Mouse (Mus musculus) left cerebral cortex, adult 18-20 months (tissue): ENCODE measurements at regions not wholly inside any gene's neighbourhood (a gene's known extent, or its start where the extent isn't known, plus 50 kb on each side); places are given as distances from the start of the nearest gene placed in this dataset.

Experiments used
- DNase-seq, 2 experiments: peaks; one replicate each; pipeline ENCODE4 v3.0.0; 2021 to 2022; ENCODE audit warnings: low spot score in 2 of 2, mixed read lengths in 1 of 2

DNA sequence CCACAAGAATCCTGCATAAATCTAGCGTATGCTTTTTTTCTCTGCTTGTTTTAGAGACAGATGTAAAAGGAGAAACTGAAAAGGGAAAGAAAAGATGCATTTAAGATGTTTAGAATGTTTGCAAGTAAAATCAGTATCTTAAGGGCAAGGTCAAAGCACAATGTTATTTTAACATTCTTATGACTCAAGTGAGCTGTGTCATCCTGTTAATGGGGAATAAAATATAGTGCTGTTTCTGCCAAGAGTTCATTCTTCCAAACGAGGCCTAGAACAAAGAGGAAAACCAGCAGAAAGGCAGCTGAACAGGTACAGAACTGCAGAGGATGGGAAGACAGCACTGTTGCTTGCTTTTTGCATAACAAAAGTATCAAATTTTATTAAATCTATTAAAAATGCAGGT, 156.7 kb upstream of the Tmtc1 start:
- no peak for DNase-seq

DNA sequence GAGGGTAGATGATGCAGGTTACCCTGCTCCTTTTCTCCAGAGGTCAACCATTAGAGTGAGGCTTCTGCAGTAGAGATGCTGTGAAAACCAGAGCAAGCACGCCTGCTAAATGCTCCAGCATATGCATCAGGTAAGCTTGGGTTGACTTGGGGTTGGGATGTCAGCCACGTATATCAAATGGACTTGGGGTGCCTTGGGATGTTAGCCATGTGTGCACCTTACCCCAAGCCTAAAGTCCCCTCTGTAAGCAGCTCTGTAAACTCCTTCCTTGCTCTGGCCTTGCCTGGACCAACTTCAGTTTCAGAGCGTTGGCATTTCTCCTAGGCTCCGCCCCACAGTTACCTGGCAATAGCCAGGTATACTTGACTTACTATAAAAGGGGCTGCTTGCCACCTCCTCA, 155.3 kb upstream of the Tmtc1 start:
- no peak for DNase-seq

- DNase-seq, result peak in 1 of 2 experiments; percentile 7
Measured at GRCm38 (mm10) chr6:148598746-148599337, 154.7 kb upstream of the Tmtc1 start.

DNA sequence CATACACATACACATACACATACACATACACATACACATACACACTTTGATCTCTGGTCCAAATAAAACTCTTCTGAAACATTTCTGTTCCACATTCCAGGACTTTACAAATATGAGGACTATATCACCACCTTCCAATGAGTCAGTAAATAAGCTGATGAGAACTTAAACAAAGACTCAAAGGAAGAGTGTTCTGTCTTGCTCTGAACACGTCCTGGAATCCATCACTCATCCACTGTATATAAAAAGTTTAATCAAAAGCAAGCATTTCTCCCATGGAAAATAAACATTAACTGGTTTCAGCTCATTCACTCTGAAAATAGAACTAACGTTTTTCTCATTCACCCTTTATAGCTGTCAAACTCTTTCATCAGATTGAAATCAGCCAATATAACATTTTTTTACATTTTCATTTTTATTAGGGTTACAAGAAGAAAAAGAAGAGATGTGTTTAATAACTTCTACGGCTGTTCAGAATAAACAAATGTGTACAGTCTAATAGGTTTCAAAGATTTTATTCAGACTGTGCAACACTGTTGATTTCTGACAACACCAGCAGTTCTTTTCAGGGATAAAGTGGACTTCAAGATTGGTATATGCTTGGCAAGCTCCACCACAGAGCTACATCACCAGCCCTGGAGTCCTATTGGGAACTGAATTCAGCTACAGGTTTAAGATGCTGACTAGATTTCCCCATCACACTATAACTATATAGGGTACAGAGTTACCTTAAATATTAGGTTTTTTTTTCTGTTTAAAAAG, 151.0 kb upstream of the Tmtc1 start:
- no peak for DNase-seq

DNA sequence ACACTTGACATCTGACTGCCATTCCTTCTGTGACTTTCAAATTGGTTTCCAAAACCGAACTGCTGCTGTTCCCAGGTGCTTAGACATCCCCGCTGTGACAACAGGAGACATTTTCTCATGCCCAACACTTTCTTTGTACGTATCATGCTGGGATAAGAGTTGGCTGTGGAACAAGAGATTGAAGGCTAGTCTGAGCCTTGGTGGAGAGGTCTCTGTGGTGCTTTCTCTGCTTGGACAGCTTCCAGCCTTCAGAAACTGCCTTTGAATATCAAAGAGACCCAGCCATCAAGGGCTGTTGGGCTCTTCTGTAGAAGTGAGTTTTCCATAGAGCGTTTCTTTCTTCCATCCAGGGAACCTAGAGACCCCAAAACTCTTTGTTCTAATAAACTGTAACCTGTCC, 144.8 kb upstream of the Tmtc1 start:
- no peak for DNase-seq

DNA sequence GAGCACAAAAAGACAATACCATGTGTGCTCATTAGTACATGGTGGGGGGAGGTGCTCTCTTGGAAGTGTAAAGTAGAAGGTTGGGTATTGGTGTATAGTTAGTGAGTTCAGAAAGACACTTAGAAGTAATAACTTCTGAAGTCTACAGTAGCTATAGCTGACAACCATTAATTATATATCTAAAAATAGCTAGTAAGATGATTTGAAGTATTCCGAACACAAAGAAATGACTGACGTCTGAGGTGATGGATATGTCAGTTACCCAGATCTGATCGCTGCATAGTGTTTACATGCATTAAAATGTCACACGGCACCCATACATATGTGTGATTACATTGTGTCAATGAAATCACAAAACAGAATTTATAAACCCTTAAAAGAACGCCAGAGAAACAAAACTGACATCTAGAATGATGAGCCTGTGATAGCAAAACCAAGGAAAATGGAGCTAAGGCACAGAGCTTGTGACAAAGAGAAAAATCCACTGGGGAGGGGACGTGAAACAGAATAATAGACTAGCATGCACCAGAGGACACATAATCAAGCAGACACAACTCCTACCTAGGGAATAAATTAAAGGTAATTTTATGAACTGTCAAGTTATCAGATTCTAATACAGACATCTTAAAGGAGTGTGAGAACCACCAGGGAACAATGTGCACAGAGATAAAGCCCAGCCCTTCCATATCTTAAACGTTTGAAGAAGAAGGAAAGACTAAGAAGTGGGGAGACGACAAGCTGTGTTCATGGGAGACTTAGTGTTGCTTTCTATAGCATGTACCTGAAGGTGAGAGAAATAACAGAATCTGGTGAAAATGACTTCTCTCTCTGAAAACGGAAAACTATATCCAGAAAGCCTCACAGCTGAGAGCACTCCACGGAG, 142.5 kb upstream of the Tmtc1 start:
- no peak for DNase-seq

DNA sequence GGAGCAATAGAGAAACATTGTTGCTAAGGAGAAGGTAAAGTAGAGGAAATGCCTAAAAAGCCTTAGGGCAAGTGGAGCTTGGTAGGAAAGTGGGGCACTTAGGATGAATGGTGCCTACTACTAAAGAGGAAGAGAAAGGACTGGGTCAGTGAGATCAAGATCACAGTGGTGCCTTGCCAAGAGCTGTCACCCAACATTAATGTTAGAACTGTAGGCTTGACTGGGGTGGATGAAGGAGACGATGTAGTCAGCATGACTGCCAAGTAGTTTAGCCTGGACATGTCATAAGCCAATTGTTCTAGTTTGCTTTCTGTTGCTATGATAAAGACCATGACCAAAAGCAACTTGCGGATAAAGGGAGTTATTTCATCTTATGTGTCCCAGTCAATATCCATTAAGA, 139.9 kb upstream of the Tmtc1 start:
- no peak for DNase-seq

DNA sequence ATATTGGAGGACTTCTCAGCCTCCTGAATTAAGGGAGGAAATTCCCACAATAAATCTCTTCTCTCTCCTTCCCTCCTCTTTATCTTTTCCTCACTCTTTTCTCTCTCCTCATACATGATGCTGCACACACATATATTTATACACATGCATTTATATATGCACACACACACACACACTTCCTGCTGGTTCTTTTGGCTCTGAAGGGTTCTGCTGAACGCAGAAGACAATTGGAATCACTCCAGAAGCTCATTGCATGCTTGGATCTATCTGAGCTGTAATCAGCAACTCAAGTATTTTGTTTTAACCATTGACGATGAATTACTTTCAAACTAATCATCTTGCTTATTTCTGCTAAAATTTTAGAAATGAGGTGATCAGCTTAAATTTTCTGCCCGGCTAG, 134.1 kb upstream of the Tmtc1 start:
- no peak for DNase-seq

- no peak for DNase-seq
Measured at GRCm38 (mm10) chr6:148577663-148578062, 133.5 kb upstream of the Tmtc1 start.

GRCm38 (mm10) chr6:148574742-148575453, 130.7 kb upstream of the Tmtc1 start:
- DNase-seq, result no peak

DNA sequence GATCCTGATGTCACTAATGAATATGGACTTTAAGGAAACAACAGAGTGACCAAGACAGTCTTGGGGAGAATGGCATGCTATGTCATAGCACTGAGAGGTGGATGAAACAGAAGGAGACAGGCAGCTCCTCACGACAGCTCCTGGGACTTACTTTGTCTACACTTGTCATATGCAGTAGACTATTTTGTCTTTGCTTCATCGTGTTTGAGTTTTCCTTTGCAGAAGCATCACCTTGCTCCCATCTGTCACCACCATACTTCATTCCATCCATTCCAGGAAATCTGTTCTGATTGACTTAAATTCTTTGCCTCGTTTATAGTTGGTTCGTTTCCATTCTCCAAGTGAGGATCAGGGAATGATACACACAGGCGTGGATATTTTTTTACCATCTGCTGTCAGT, 128.0 kb upstream of the Tmtc1 start:
- DNase-seq, result no peak

DNA sequence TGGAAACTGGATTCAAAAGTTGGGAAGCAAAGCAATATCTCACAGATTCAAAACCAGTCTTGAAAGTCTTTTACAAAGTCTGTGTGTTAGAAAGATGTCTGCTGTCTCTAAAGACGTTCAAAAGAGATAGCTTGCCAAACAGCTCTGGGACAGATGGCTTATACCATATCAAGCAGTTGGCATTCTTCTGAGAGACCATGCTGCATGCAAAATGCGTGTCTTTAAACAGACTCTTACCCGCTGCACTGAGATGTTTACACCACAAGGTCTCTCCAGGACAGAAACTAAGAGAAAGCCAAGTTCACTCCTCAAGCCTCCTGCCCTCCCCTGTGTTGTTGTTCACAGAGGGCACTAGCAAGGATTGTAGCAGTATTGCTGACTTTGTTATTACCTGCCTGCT, 127.5 kb upstream of the Tmtc1 start:
- DNase-seq, result peak; percentile 11 to 39

- no peak for DNase-seq
Measured at GRCm38 (mm10) chr6:148564146-148564545, 120.0 kb upstream of the Tmtc1 start.

GRCm38 (mm10) chr6:148562206-148562708, 118.1 kb upstream of the Tmtc1 start:
- DNase-seq, result no peak

DNA sequence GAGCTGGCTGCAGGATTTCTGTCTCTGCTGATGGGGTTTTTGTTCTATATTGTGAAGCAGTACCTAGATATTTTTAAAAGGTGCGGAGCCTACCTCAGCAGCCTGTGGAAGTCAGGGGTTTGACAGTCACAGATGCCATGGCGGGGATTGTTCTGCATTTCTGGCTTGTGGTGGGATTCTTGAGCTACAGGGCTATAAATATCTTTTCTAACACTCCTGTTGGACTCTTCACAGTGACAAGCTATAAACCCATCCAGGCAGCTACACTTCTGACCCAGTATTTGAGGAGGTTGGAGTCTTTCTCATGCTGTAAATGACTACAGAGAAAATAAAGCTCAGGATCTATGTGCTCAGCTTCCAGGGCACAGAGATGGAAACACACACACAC, 112.3 kb upstream of the Tmtc1 start:
- DNase-seq, result no peak

DNA sequence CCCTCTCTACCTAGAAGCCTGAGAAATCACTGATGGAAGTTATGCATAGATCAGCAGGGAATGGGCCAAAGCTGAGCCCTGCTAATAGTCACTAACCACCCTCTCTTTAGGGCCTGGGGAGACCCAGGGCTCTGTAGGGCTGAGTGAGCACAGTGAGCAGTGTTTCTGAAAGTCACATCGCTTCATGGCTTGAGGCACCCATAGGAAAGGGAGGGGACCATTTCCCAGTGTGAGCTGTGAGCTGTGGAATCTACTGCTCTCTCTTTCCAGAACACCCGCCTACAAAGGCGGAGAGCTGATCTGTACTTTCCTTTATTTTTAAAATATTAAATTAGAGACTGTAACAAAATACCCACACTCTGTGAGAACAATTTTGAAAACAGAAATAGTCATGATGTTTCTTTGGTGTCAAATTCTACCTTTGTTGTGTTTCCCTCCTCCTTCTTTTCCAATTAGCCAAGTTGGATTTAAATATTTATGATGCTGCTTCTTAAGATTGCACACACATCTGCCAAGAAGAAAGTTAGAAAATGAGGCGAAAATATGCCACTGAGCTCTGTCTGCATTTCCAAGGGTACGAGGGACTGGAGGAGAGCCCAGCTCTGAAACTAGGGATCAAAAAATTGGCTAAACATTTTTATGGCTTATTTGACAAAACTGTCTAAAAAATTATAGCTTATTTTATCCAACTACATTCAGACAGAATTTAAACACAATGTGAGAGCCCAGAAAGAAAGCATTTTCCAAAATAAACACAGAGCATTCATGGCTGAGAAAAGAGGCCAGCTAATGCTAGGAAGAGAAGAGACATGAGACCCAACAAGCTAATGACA, 111.7 kb upstream of the Tmtc1 start:
- DNase-seq, result peak; percentile 26 to 36

DNA sequence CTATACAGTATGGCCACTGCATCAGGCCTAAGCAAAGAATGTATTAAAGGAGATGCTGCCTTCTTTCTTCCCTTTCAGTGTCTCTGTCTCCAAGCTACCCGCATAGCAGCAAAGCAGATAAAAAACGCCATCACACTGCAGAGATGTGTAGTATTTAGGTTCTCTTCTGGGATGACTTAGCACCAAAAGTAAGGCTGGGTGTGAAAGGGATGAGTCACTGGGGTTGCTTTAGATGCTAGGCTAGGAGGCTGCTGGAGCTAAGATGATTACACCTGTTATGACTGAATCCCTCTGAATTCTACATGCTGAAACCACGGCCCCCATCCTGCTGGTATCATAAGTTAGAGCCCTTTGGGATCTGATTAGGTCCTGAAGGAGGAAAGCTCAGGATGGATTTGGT, 110.3 kb upstream of the Tmtc1 start:
- DNase-seq, result peak; percentile 39 to 43

DNA sequence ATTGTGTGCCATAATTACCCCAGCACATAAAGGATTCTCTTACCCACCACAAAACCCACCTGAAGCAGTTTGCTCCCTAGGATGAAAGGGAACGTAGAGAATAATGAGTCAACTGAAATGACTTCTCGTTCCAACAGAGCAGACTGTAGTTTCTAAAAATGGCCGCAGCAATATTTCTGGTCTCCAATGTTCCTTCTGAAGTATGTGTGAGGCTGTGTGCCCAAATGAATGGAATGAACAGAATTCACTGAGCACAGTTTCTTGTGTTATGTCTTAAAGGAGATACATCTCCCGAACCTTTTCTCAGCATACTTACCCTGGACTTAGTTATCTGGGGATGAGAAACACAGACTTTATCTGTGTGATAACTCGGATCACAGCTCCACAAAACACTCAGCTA, 109.4 kb upstream of the Tmtc1 start:
- peak; percentile 29 to 36 for DNase-seq

DNA sequence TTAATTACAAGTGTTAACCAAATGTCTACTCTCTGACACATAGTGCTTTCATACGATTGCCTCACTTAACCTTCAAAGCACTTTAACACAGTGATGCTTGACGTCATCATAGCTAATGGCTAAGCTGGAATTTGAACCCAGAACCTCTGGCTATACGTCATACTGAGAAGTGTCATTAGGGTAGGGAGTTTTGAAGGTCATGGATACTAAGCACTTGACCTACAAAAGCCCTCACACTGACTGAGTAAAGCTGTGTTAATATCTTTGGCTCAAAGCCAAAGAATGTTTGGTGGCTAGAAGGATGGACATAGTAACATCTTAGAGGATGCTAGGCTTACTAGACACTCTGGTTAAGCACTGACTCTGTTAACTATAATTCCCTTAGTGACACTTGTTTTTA, 106.9 kb upstream of the Tmtc1 start:
- DNase-seq, result no peak

- DNase-seq, result no peak
Measured at GRCm38 (mm10) chr6:148548138-148548778, 104.1 kb upstream of the Tmtc1 start.
